Mouse (Mus musculus): ENCODE data around the gene Tns1. TPM values are rescaled to one million over a fixed set of nuclear protein-coding genes. Genes with fewer than 3 reads are reported as not detected.

The Tns1 gene
- polyA plus RNA-seq, 1 experiment from 2014 or later: 121 TPM

GRCm38 (mm10) chr1:73959758-73960157 lies 164.5 kb downstream of the Tns1 start:
- H3K4me3 ChIP-seq: peak overlapping the region; percentile 24
- H3K9me3 ChIP-seq (replicated peaks): no peaks in the 10 kb centered on the region
- WGBS: 44% methylated on average over 10 of the region's 10 CpGs
- no peaks in the 10 kb centered on the region for H3K36me3 ChIP-seq
- peak overlapping the region; percentile 69; the same call in 1 of the 2 replicates for H3K9ac ChIP-seq
- ATAC-seq (replicated peaks; ENCODE audit: insufficient number of reproducible peaks, insufficient read depth, low FRiP score, low read depth): no peak
- H3K27ac ChIP-seq: peak overlapping the region; percentile 99
- no peaks in the 10 kb centered on the region for H3K27me3 ChIP-seq
- peaks cover 97% of the 10 kb centered on the region for H3K4me1 ChIP-seq (replicated peaks)
- H3K4me2 ChIP-seq: peak overlapping the region; percentile 76

GRCm38 (mm10) chr1:73959344-73959743 lies 164.9 kb downstream of the Tns1 start:
- Histone ChIP-seq H3K4me1 (replicated peaks) (peaks cover 97% of the 10 kb centered on the region), H3K4me3 (peak overlapping the region; percentile 24), H3K9me3 (replicated peaks) (no peaks in the 10 kb centered on the region), H3K27me3 (no peaks in the 10 kb centered on the region), H3K36me3 (no peaks in the 10 kb centered on the region), H3K27ac (peak overlapping the region; percentile 99), H3K4me2 (peak overlapping the region; percentile 76), H3K9ac (peak overlapping the region; percentile 69; the same call in 1 of the 2 replicates)
- no peak for ATAC-seq (replicated peaks; ENCODE audit: insufficient number of reproducible peaks, insufficient read depth, low FRiP score, low read depth)
- 52% methylated on average over 6 of the region's 6 CpGs for WGBS

- H3K27me3 ChIP-seq: no peaks in the 10 kb centered on the region
- peaks cover 97% of the 10 kb centered on the region for H3K4me1 ChIP-seq (replicated peaks)
- H3K4me3 ChIP-seq: no peak overlapping the region
- H3K9me3 ChIP-seq (replicated peaks): no peaks in the 10 kb centered on the region
- peak overlapping the region; percentile 76 for H3K4me2 ChIP-seq
- no peak for ATAC-seq (replicated peaks; ENCODE audit: insufficient number of reproducible peaks, insufficient read depth, low FRiP score, low read depth)
- H3K36me3 ChIP-seq: peaks cover 8% of the 10 kb centered on the region
- H3K9ac ChIP-seq: peak overlapping the region; percentile 69
- peak overlapping the region; percentile 99 for H3K27ac ChIP-seq
- WGBS: 31% methylated on average over 9 of the region's 9 CpGs
Observed at GRCm38 (mm10) chr1:73958210-73958983, 165.9 kb downstream of the Tns1 start.

- H3K4me1 ChIP-seq (replicated peaks): peaks cover 100% of the 10 kb centered on the region
- no peaks in the 10 kb centered on the region for H3K9me3 ChIP-seq (replicated peaks)
- 59% methylated on average over 4 of the region's 4 CpGs for WGBS
- no peaks in the 10 kb centered on the region for H3K27me3 ChIP-seq
- no peak overlapping the region for H3K4me3 ChIP-seq
- peak overlapping the region; percentile 69; the same call in 1 of the 2 replicates for H3K9ac ChIP-seq
- H3K36me3 ChIP-seq: peaks cover 17% of the 10 kb centered on the region
- peak overlapping the region; percentile 99 for H3K27ac ChIP-seq
- H3K4me2 ChIP-seq: peak overlapping the region; percentile 76; the same call in 1 of the 2 replicates
- ATAC-seq (replicated peaks; ENCODE audit: insufficient number of reproducible peaks, insufficient read depth, low FRiP score, low read depth): no peak
Observed at GRCm38 (mm10) chr1:73957428-73957827, 166.8 kb downstream of the Tns1 start.

GRCm38 (mm10) chr1:73956320-73956719 lies 167.9 kb downstream of the Tns1 start:
- Histone ChIP-seq H3K4me2 (0 out of 2 replicates have a peak overlapping the region, but pooled peaks have one; percentile 35), H3K27me3 (no peaks in the 10 kb centered on the region), H3K4me3 (no peak overlapping the region), H3K36me3 (peaks cover 28% of the 10 kb centered on the region), H3K27ac (peak overlapping the region; percentile 99), H3K9ac (no peak overlapping the region), H3K4me1 (replicated peaks) (peaks cover 100% of the 10 kb centered on the region), H3K9me3 (replicated peaks) (no peaks in the 10 kb centered on the region)
- no peak for ATAC-seq (replicated peaks; ENCODE audit: insufficient number of reproducible peaks, insufficient read depth, low FRiP score, low read depth)
- WGBS: 84% methylated on average over 1 of the region's 1 CpGs

GRCm38 (mm10) chr1:73955259-73955842 lies 168.9 kb downstream of the Tns1 start:
- H3K9ac ChIP-seq: peak overlapping the region; percentile 43; the same call in 1 of the 2 replicates
- H3K4me1 ChIP-seq (replicated peaks): peaks cover 100% of the 10 kb centered on the region

GRCm38 (mm10) chr1:73954614-73955013 lies 169.6 kb downstream of the Tns1 start:
- Histone ChIP-seq H3K4me1 (replicated peaks) (peaks cover 100% of the 10 kb centered on the region), H3K27me3 (no peaks in the 10 kb centered on the region), H3K36me3 (peaks cover 40% of the 10 kb centered on the region), H3K4me2 (peak overlapping the region; percentile 35; the same call in 1 of the 2 replicates), H3K27ac (peak overlapping the region; percentile 99), H3K9me3 (replicated peaks) (no peaks in the 10 kb centered on the region), H3K9ac (no peak overlapping the region), H3K4me3 (no peak overlapping the region)
- WGBS: 18% methylated on average over 4 of the region's 4 CpGs
- ATAC-seq (replicated peaks; ENCODE audit: insufficient number of reproducible peaks, insufficient read depth, low FRiP score, low read depth): peak; percentile 26

More at GRCm38 (mm10) chr1:73955259-73955842, 168.9 kb downstream of the Tns1 start:
- peak; percentile 48 for ATAC-seq (replicated peaks; ENCODE audit: insufficient number of reproducible peaks, insufficient read depth, low FRiP score, low read depth)
- Histone ChIP-seq H3K9me3 (replicated peaks) (no peaks in the 10 kb centered on the region), H3K27ac (peak overlapping the region; percentile 99), H3K36me3 (peaks cover 36% of the 10 kb centered on the region), H3K27me3 (no peaks in the 10 kb centered on the region), H3K4me3 (no peak overlapping the region), H3K4me2 (peak overlapping the region; percentile 35)
- WGBS: 14% methylated on average over 4 of the region's 4 CpGs

- WGBS: 88% methylated on average over 6 of the region's 6 CpGs
- no peak overlapping the region for H3K4me2 ChIP-seq
- peaks cover 100% of the 10 kb centered on the region for H3K4me1 ChIP-seq (replicated peaks)
- ATAC-seq (replicated peaks; ENCODE audit: insufficient number of reproducible peaks, insufficient read depth, low FRiP score, low read depth): no peak
- no peak overlapping the region for H3K4me3 ChIP-seq
- no peak overlapping the region; the same call in 1 of the 2 replicates for H3K9ac ChIP-seq
- H3K9me3 ChIP-seq (replicated peaks): no peaks in the 10 kb centered on the region
- peaks cover 40% of the 10 kb centered on the region for H3K36me3 ChIP-seq
- H3K27me3 ChIP-seq: no peaks in the 10 kb centered on the region
- peak overlapping the region; percentile 99 for H3K27ac ChIP-seq
Observed at GRCm38 (mm10) chr1:73954015-73954408, 170.2 kb downstream of the Tns1 start.

GRCm38 (mm10) chr1:73953317-73954014 lies 170.8 kb downstream of the Tns1 start:
- Histone ChIP-seq H3K9ac (no peak overlapping the region; the same call in 1 of the 2 replicates), H3K36me3 (peaks cover 40% of the 10 kb centered on the region), H3K4me1 (replicated peaks) (peaks cover 99% of the 10 kb centered on the region), H3K4me2 (no peak overlapping the region), H3K27ac (peak overlapping the region; percentile 99; the same call in 1 of the 2 replicates), H3K9me3 (replicated peaks) (no peaks in the 10 kb centered on the region), H3K4me3 (no peak overlapping the region), H3K27me3 (no peaks in the 10 kb centered on the region)
- 78% methylated on average over 20 of the region's 20 CpGs for WGBS
- ATAC-seq (replicated peaks; ENCODE audit: insufficient number of reproducible peaks, insufficient read depth, low FRiP score, low read depth): no peak

- WGBS: 86% methylated on average over 10 of the region's 10 CpGs
- no peak overlapping the region for H3K27ac ChIP-seq
- no peak for ATAC-seq (replicated peaks; ENCODE audit: insufficient number of reproducible peaks, insufficient read depth, low FRiP score, low read depth)
- peaks cover 99% of the 10 kb centered on the region for H3K4me1 ChIP-seq (replicated peaks)
- H3K9me3 ChIP-seq (replicated peaks): no peaks in the 10 kb centered on the region
- H3K36me3 ChIP-seq: peaks cover 40% of the 10 kb centered on the region
- no peaks in the 10 kb centered on the region for H3K27me3 ChIP-seq
- no peak overlapping the region for H3K4me3 ChIP-seq
- H3K4me2 ChIP-seq: no peak overlapping the region
- peak overlapping the region; percentile 35; the same call in 1 of the 2 replicates for H3K9ac ChIP-seq
Observed at GRCm38 (mm10) chr1:73952598-73952997, 171.7 kb downstream of the Tns1 start.

- Histone ChIP-seq H3K9ac (no peak overlapping the region), H3K27ac (0 out of 2 replicates have a peak overlapping the region, but pooled peaks have one; percentile 1), H3K36me3 (peaks cover 40% of the 10 kb centered on the region), H3K4me1 (replicated peaks) (peaks cover 99% of the 10 kb centered on the region), H3K4me2 (no peak overlapping the region), H3K4me3 (no peak overlapping the region), H3K9me3 (replicated peaks) (no peaks in the 10 kb centered on the region), H3K27me3 (no peaks in the 10 kb centered on the region)
- ATAC-seq (replicated peaks; ENCODE audit: insufficient number of reproducible peaks, insufficient read depth, low FRiP score, low read depth): no peak
- WGBS: 85% methylated on average over 3 of the region's 3 CpGs
Observed at GRCm38 (mm10) chr1:73951178-73951577, 173.1 kb downstream of the Tns1 start.

Measured in heart, embryonic 15.5 days (tissue).